Mouse (Mus musculus): ENCODE results near the gene Itpr2. TPM values are rescaled to one million over a fixed set of nuclear protein-coding genes. Genes with fewer than 3 reads are reported as not detected.

Gene Itpr2
- polyA plus RNA-seq (2015; fragmentation: Nextera tagmentation; extraction: Ambion mirVana): 5.9 and 7.5 TPM in 2 replicates

- H3K27ac ChIP-seq (ENCODE audit: low read length): peak within 1 kb of the TSS; percentile 70
- WGBS (ENCODE audit: insufficient replicate concordance): 1% methylated on average over 67 of the region's 70 CpGs
Measured at GRCm38 (mm10) chr6:146501866-146502804, at the start of gene Itpr2. TSS of gene Itpr2 (minus strand) at chr6:146502223.

GRCm38 (mm10) chr6:146551326-146551725 is 49.3 kb upstream of the Itpr2 start:
- Histone ChIP-seq H3K9ac (ENCODE audit: low read depth, low read length) (no peak overlapping the region), H3K9me3 (replicated peaks; ENCODE audit: control insufficient read depth, low read length) (no peaks in the 10 kb centered on the region), H3K36me3 (ENCODE audit: control insufficient read depth, insufficient read depth) (peaks cover 31% of the 10 kb centered on the region), H3K4me2 (ENCODE audit: low read depth, low read length) (no peak overlapping the region), H3K4me3 (ENCODE audit: low read depth, low read length) (no peak overlapping the region), H3K4me1 (ENCODE audit: control insufficient read depth, low read depth, low read length) (no peaks in the 10 kb centered on the region), H3K27me3 (ENCODE audit: control insufficient read depth, insufficient read depth, low read depth, low read length) (no peaks in the 10 kb centered on the region), H3K27ac (ENCODE audit: low read length) (no peak overlapping the region)
- no peak for ATAC-seq (ENCODE audit: low read depth)

More at GRCm38 (mm10) chr6:146501866-146502804, at the start of gene Itpr2:
- Histone ChIP-seq H3K9ac (ENCODE audit: low read depth, low read length) (peak within 1 kb of the TSS; percentile 65), H3K9me3 (replicated peaks; ENCODE audit: control insufficient read depth, low read length) (no peaks in the 10 kb centered on the region), H3K4me2 (ENCODE audit: low read depth, low read length) (peak within 1 kb of the TSS; percentile 66), H3K36me3 (ENCODE audit: control insufficient read depth, insufficient read depth) (no peaks in the 10 kb centered on the region), H3K4me3 (ENCODE audit: low read depth, low read length) (peak within 1 kb of the TSS; percentile 66), H3K27me3 (ENCODE audit: control insufficient read depth, insufficient read depth, low read depth, low read length) (peaks cover 25% of the 10 kb centered on the region), H3K4me1 (ENCODE audit: control insufficient read depth, low read depth, low read length) (no peaks in the 10 kb centered on the region; the same call in none of the 2 replicates)
- peak; percentile 89 for ATAC-seq (ENCODE audit: low read depth)

- H3K4me2 ChIP-seq (ENCODE audit: low read depth, low read length): no peak overlapping the region
- no peaks in the 10 kb centered on the region for H3K4me1 ChIP-seq (ENCODE audit: control insufficient read depth, low read depth, low read length)
- peaks cover 24% of the 10 kb centered on the region for H3K36me3 ChIP-seq (ENCODE audit: control insufficient read depth, insufficient read depth)
- H3K4me3 ChIP-seq (ENCODE audit: low read depth, low read length): no peak overlapping the region
- H3K27ac ChIP-seq (ENCODE audit: low read length): no peak overlapping the region
- H3K9ac ChIP-seq (ENCODE audit: low read depth, low read length): no peak overlapping the region
- no peak for ATAC-seq (ENCODE audit: low read depth)
- H3K9me3 ChIP-seq (replicated peaks; ENCODE audit: control insufficient read depth, low read length): no peaks in the 10 kb centered on the region
- no peaks in the 10 kb centered on the region for H3K27me3 ChIP-seq (ENCODE audit: control insufficient read depth, insufficient read depth, low read depth, low read length)
- WGBS (ENCODE audit: insufficient replicate concordance): 68% methylated on average over 2 of the region's 2 CpGs
Measured at GRCm38 (mm10) chr6:146550421-146550820, 48.4 kb upstream of the Itpr2 start.

GRCm38 (mm10) chr6:146545289-146545865 is 43.4 kb upstream of the Itpr2 start:
- Histone ChIP-seq H3K27me3 (ENCODE audit: control insufficient read depth, insufficient read depth, low read depth, low read length) (no peaks in the 10 kb centered on the region), H3K4me2 (ENCODE audit: low read depth, low read length) (no peak overlapping the region), H3K9ac (ENCODE audit: low read depth, low read length) (no peak overlapping the region), H3K36me3 (ENCODE audit: control insufficient read depth, insufficient read depth) (no peaks in the 10 kb centered on the region; the same call in 1 of the 2 replicates), H3K27ac (ENCODE audit: low read length) (no peak overlapping the region), H3K4me1 (ENCODE audit: control insufficient read depth, low read depth, low read length) (no peaks in the 10 kb centered on the region), H3K9me3 (replicated peaks; ENCODE audit: control insufficient read depth, low read length) (no peaks in the 10 kb centered on the region), H3K4me3 (ENCODE audit: low read depth, low read length) (no peak overlapping the region)
- 60% methylated on average over 5 of the region's 5 CpGs for WGBS (ENCODE audit: insufficient replicate concordance)
- no peak for ATAC-seq (ENCODE audit: low read depth)

GRCm38 (mm10) chr6:146544622-146545021 is 42.6 kb upstream of the Itpr2 start:
- H3K27ac ChIP-seq (ENCODE audit: low read length): no peak overlapping the region
- H3K27me3 ChIP-seq (ENCODE audit: control insufficient read depth, insufficient read depth, low read depth, low read length): no peaks in the 10 kb centered on the region
- 71% methylated on average over 1 of the region's 1 CpGs for WGBS (ENCODE audit: insufficient replicate concordance)
- H3K9ac ChIP-seq (ENCODE audit: low read depth, low read length): no peak overlapping the region
- no peaks in the 10 kb centered on the region for H3K36me3 ChIP-seq (ENCODE audit: control insufficient read depth, insufficient read depth)
- no peaks in the 10 kb centered on the region for H3K4me1 ChIP-seq (ENCODE audit: control insufficient read depth, low read depth, low read length)
- no peaks in the 10 kb centered on the region for H3K9me3 ChIP-seq (replicated peaks; ENCODE audit: control insufficient read depth, low read length)
- no peak for ATAC-seq (ENCODE audit: low read depth)
- H3K4me3 ChIP-seq (ENCODE audit: low read depth, low read length): no peak overlapping the region
- no peak overlapping the region for H3K4me2 ChIP-seq (ENCODE audit: low read depth, low read length)

GRCm38 (mm10) chr6:146540386-146540785 is 38.4 kb upstream of the Itpr2 start:
- Histone ChIP-seq H3K27ac (ENCODE audit: low read length) (no peak overlapping the region), H3K4me1 (ENCODE audit: control insufficient read depth, low read depth, low read length) (no peaks in the 10 kb centered on the region), H3K9me3 (replicated peaks; ENCODE audit: control insufficient read depth, low read length) (no peaks in the 10 kb centered on the region), H3K4me3 (ENCODE audit: low read depth, low read length) (no peak overlapping the region), H3K36me3 (ENCODE audit: control insufficient read depth, insufficient read depth) (no peaks in the 10 kb centered on the region), H3K4me2 (ENCODE audit: low read depth, low read length) (no peak overlapping the region), H3K27me3 (ENCODE audit: control insufficient read depth, insufficient read depth, low read depth, low read length) (no peaks in the 10 kb centered on the region), H3K9ac (ENCODE audit: low read depth, low read length) (no peak overlapping the region)
- ATAC-seq (ENCODE audit: low read depth): no peak
- WGBS (ENCODE audit: insufficient replicate concordance): 66% methylated on average over 3 of the region's 3 CpGs

- H3K4me2 ChIP-seq (ENCODE audit: low read depth, low read length): no peak overlapping the region
- H3K27me3 ChIP-seq (ENCODE audit: control insufficient read depth, insufficient read depth, low read depth, low read length): no peaks in the 10 kb centered on the region
- H3K27ac ChIP-seq (ENCODE audit: low read length): no peak overlapping the region
- no peak for ATAC-seq (ENCODE audit: low read depth)
- 49% methylated on average over 4 of the region's 4 CpGs for WGBS (ENCODE audit: insufficient replicate concordance)
- no peaks in the 10 kb centered on the region for H3K4me1 ChIP-seq (ENCODE audit: control insufficient read depth, low read depth, low read length)
- H3K9me3 ChIP-seq (replicated peaks; ENCODE audit: control insufficient read depth, low read length): no peaks in the 10 kb centered on the region
- no peak overlapping the region for H3K9ac ChIP-seq (ENCODE audit: low read depth, low read length)
- H3K4me3 ChIP-seq (ENCODE audit: low read depth, low read length): no peak overlapping the region
- no peaks in the 10 kb centered on the region for H3K36me3 ChIP-seq (ENCODE audit: control insufficient read depth, insufficient read depth)
Measured at GRCm38 (mm10) chr6:146538661-146539060, 36.6 kb upstream of the Itpr2 start.

GRCm38 (mm10) chr6:146538071-146538470 is 36.0 kb upstream of the Itpr2 start:
- Histone ChIP-seq H3K9ac (ENCODE audit: low read depth, low read length) (no peak overlapping the region), H3K27me3 (ENCODE audit: control insufficient read depth, insufficient read depth, low read depth, low read length) (no peaks in the 10 kb centered on the region), H3K9me3 (replicated peaks; ENCODE audit: control insufficient read depth, low read length) (no peaks in the 10 kb centered on the region), H3K36me3 (ENCODE audit: control insufficient read depth, insufficient read depth) (no peaks in the 10 kb centered on the region), H3K27ac (ENCODE audit: low read length) (no peak overlapping the region), H3K4me2 (ENCODE audit: low read depth, low read length) (no peak overlapping the region), H3K4me1 (ENCODE audit: control insufficient read depth, low read depth, low read length) (no peaks in the 10 kb centered on the region), H3K4me3 (ENCODE audit: low read depth, low read length) (no peak overlapping the region)
- no peak for ATAC-seq (ENCODE audit: low read depth)
- WGBS (ENCODE audit: insufficient replicate concordance): 38% methylated on average over 2 of the region's 2 CpGs

- H3K4me3 ChIP-seq (ENCODE audit: low read depth, low read length): no peak overlapping the region
- 72% methylated on average over 4 of the region's 4 CpGs for WGBS (ENCODE audit: insufficient replicate concordance)
Measured at GRCm38 (mm10) chr6:146537111-146537510, 35.1 kb upstream of the Itpr2 start.

More at GRCm38 (mm10) chr6:146537111-146537510, 35.1 kb upstream of the Itpr2 start:
- Histone ChIP-seq H3K9me3 (replicated peaks; ENCODE audit: control insufficient read depth, low read length) (no peaks in the 10 kb centered on the region), H3K4me1 (ENCODE audit: control insufficient read depth, low read depth, low read length) (no peaks in the 10 kb centered on the region), H3K27me3 (ENCODE audit: control insufficient read depth, insufficient read depth, low read depth, low read length) (no peaks in the 10 kb centered on the region), H3K27ac (ENCODE audit: low read length) (no peak overlapping the region), H3K36me3 (ENCODE audit: control insufficient read depth, insufficient read depth) (no peaks in the 10 kb centered on the region), H3K4me2 (ENCODE audit: low read depth, low read length) (no peak overlapping the region), H3K9ac (ENCODE audit: low read depth, low read length) (no peak overlapping the region)
- no peak for ATAC-seq (ENCODE audit: low read depth)
